Mouse (Mus musculus) MEL-GATA-1-ER (cell line): Measurements from ENCODE around the gene Olfr166.
"Not testable (repeated sequence)": the region's sequence is repeated elsewhere in the genome, so short reads cannot be mapped to it uniquely, and the experiment has no call there.

ENCODE experiments used
- DNase-seq: peaks from one replicate; pipeline ENCODE4 v3.0.0-alpha.2; 2012; ENCODE audit warnings: low read depth; ENCODE audit errors: extremely low read depth

Gene Olfr166

GRCm38 (mm10) chr16:19483394-19483793, at the start of gene Olfr166:
Gene Olfr166 (plus strand): TSS chr16:19483694.
- DNase-seq: no peak

GRCm38 (mm10) chr16:19458741-19459140, 24.8 kb upstream of the Olfr166 start:
- DNase-seq: not testable (repeated sequence)

GRCm38 (mm10) chr16:19464365-19464764, 19.1 kb upstream of the Olfr166 start:
- DNase-seq: no peak

GRCm38 (mm10) chr16:19522166-19522565, 38.7 kb downstream of the Olfr166 start, which contains the start of gene Olfr167:
Gene Olfr167 (minus strand): TSS chr16:19522266.
- DNase-seq: no peak

- DNase-seq: no peak
Measured at GRCm38 (mm10) chr16:19535455-19535854, 52.0 kb downstream of the Olfr166 start, which contains the start of gene Olfr168. Gene Olfr168 (minus strand): TSS chr16:19535555.
